Mouse (Mus musculus): ENCODE data around the gene Gria1. TPM values are rescaled to one million over a fixed set of nuclear protein-coding genes. Genes with fewer than 3 reads are reported as not detected.

Gria1 gene
- total RNA-seq, 2 experiments from 2014 or later = 2.8 to 3.5 TPM

DNA sequence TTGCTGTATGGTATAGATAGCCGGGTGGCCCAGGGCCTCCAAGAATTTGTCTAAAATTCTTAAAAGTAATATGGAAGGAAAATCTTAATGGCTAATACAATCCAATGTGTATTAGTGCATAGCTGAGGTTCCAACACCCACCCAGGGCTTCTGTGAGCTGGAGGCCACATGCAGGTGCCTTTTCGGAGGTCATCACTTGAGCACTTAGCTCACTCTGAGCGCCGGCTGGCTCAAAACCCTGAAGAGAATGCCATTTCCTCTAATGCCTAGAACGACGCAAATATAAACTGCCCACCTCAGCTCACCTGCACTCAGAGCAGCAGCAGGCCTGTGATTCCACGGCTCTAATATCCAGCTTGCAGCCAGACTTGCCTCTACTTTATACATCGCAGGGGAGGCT, 148.9 kb downstream of the Gria1 start:
- no peak for DNase-seq (ENCODE audit: low spot score in 2 of 2)

DNA sequence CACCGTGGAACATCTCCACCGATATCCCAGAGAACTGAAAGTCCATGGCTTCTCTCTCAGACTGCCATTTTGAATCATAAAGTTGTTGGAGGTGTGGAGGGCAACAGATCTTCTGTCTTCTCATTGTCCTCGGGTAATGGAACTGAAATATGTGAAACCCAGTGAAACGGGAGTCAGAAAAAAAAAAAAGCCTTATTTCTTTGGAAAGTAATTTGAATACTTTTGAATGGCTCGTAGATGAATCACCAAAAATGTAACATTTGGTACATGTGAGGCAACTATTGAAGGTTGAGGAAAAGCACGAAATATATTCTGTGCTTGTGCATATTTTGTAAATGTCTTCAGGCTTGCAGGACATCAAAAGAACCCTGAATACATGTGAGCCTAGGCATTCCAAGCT, 151.7 kb downstream of the Gria1 start:
- DNase-seq (ENCODE audit: low spot score in 2 of 2) = no peak

DNA sequence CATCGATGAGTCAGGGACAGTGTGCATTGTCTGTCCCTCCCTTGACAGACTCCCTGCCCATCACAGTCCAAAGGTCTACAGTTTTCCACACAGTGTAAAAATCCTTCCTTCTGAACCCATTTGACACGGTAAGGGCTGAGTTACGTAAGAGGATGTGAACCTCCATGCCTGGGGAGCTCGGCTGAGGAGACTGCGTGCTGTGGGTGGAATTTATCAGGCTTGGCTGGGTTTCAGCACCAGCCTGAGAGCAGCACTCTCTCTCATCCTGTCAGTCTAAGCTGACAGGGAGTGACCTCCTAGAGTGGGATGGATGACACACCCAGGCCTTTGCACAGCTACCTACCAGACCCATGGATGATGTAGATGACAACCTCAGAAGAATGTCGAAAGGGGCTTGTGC, 158.9 kb downstream of the Gria1 start:
- no peak for DNase-seq (ENCODE audit: low spot score in 2 of 2)

DNA sequence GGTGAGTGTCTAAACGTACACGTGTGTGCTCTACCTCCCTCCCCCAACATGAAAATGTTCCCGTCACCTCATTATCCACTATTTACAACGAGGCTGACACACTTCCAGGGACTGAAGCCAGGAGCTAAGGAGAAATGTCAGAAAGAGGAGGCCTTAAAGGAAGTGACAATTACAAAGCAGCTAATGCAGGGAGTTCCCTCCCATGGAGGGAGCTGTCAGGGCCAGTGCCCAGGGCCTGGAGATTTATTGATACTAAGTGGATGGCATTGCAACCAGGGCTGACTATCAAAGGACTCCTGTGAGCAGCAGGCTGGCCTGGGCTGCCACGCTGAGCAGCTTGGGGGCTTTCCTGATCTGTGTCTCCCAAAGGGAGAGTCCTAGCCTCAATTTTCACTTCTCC, 163.0 kb downstream of the Gria1 start:
- DNase-seq (ENCODE audit: low spot score in 2 of 2) = no peak

DNA sequence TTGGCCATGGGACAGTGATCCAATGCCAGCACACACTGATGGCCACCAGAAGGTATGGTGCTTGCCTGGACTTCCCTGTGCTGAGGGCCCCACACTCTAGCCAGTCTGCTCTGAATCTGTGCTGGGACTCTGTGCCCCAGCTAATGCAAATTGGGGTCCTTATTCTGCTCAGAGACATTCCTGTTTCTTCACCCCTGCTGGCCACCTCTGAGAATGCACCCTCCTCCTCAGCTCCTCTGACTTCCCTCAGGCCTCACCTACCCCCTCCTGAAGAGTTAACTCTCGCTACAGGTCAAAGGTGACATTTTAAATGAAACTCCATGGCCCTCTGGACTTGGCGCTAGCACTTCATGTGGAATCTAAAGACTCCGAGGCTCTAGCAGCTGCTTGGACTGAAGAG, 165.4 kb downstream of the Gria1 start:
- DNase-seq (ENCODE audit: low spot score in 2 of 2) = no peak

DNA sequence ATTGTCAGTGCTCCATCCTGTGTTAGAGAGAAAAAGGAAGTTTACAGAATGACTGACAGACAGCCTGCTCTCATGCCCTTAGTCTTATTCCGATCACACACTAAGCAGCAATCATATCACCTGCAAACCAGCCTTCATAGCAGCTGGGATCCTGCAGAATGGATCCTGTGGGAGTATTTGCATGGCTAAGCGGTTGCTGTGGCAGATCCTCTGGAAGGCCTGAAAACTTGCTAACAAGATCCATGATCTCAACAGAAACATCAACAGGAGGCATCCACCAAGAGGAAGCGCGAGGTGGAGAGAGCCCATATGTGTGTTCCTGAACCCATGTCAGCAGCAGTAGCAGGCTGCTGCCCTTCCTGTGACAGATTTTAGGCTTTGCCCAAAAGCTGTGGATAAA, 173.0 kb downstream of the Gria1 start:
- DNase-seq (ENCODE audit: low spot score in 2 of 2) = no peak

DNA sequence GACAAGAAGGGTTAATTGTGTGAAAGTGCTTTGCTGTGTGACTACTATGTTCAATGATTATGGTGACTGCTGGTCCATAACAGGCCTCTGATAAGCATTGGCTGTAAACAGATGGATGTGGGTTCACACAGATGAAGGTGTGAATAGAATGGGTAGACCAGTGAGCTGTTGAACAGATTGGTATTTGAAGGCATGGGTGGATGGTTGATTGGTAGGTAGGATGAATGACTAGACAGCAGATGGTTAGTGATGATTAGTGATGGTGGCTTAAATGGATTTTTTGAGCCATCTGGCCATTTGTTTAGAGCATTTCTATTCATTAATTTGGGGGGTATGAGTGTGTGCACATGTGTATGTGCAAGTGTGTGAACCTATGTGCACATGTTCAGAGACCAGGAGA, 173.9 kb downstream of the Gria1 start:
- no peak for DNase-seq (ENCODE audit: low spot score in 2 of 2)

DNA sequence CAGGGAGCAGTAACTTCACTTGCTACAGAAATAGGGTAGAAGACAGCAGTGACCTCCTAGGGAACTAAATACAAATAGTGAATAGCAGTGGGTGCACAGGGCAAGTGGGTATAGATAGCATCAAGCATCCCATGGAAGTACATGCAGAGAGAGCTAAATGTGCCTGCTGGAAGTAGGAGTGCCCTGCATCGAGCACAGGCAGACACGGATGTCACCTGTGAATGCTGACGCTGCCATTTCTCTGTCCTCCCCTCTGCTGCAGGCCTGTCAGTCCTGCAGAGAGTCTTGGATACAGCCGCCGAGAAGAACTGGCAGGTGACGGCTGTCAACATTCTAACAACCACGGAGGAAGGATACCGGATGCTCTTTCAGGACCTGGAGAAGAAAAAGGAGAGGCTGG, 178.2 kb downstream of the Gria1 start:
- no peak for DNase-seq (ENCODE audit: low spot score in 2 of 2)

DNA sequence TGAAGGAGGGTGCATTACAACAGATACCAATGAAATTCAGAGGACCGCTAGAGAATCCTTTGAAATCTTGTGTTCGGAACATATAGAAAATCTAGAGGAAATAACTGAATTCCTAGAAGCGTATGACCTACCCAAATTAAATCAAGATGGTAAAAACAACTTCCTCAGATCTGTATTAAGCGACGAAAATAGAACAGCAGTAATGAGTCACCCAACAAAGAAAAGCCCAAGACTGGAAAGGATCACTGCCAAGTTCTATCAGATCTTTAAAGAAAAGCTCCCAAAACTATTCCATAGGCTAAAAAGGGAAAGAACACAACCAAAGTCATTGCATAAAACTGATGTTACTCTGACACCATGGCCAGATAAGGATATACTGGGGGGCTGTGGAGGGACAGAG, 183.6 kb downstream of the Gria1 start:
- DNase-seq (ENCODE audit: low spot score in 2 of 2) = no peak

DNA sequence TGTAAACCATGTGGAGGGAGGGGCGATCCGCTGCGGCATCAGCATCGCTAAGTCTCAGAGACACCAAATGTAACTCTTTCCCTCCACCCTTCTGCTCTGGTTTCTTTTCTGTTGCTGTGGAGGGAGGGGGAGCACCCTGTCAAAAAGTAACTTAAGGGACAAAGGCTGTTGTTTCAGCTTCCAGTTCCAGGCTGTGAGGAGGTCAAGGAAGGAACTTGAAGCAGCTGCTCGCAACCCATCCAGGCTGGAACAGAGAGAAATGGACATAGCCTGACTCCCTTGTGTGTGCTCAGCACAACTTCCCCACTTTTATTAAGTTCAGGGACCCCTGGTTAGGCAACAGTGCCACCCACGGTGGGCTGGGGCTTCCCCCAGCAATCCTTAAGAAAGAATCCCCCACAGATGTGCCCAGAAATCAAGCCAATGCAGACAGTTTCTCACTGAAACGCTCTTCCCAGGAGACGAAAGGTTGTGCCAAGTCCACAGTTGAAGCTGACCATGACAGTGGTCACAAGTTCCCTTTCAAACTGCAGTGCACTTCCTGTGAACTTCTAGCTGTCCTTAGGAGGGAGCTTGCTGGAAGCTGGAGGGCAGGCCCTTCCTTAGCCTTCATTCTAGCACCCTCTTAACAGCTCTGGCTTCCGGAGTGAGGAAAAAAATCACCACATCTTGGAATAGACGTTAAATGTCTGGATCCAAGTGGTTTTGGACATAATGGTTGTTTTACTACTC, 190.2 kb downstream of the Gria1 start:
- DNase-seq (ENCODE audit: low spot score in 2 of 2) = no peak

DNA sequence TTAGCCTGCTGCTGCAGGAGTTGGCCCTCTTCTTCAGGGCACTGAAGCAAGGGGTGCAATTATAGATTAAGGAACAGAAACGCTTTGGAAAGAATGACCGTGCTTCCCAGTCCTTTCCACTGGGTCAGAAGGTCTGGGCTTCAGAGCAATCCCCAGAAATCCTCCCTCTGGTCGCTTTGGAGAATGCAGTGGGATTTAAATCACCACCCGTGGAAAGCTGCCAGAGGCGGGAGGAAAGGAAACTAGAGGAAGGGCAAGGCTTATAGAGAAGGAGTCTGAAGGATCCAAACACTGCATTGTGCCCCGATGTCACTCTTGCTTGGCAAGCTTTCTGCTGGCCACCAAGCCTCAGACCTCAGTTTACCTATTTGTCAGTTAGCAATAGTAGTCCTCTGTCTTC, 193.2 kb downstream of the Gria1 start:
- no peak for DNase-seq (ENCODE audit: low spot score in 2 of 2)

DNA sequence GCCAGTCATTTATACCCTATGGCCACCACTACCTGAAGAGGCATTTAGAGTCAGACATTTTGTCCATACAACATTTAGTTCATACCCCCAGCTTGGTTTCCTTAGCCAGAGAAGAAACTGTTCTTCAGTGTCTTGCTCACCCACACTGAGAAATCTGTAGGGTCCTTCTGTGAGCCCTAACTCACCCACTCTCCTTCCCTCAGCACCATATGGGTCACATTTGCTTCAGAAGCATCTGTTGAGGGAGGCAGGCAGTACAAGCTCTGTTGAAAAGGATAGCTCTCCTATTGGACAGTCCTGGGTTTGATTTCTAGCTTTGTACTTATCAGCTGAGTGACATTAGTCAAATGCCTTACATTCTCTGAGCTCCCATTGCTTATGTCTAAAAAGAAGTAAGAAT, 196.1 kb downstream of the Gria1 start:
- DNase-seq (ENCODE audit: low spot score in 2 of 2) = no peak

DNA sequence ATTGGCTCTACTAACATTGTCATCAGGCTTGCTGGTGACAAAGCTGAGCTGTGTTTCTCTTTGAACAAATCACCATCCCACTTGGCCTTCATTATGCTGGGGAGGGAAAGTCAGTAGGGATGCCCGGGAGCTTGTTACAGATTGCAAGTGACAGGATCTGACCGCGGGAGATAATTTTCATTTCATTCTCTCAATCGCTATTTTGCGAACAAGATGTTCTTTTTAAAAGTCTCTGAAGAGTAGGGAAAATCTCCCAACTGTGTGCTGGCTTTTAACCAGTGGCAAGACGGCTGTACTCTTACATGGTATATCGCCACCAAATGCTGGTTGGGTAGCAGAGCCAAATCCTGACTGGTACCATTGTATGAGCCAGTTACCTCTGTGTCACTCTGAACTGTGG, 202.9 kb downstream of the Gria1 start:
- DNase-seq (ENCODE audit: low spot score in 2 of 2) = no peak

DNA sequence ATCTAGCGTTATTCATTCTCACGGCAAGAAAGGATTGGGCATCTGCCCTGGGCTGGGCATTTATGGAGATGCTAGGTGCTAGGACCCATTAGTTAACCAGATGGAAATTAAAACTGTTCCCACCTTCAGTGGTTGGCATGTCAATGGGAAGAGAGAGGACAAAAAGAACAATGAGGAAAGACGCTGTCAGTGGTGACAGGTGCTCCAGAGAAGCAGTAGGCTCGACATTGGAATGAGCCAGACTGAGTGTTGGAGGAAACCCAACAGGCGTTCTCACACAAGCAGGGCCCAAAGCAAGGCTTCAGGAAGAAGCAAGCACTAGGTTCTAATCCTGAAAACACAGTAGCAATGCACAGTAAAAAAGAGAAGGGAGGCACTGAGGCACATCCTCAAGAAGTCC, 203.4 kb downstream of the Gria1 start:
- DNase-seq (ENCODE audit: low spot score in 2 of 2) = no peak

DNA sequence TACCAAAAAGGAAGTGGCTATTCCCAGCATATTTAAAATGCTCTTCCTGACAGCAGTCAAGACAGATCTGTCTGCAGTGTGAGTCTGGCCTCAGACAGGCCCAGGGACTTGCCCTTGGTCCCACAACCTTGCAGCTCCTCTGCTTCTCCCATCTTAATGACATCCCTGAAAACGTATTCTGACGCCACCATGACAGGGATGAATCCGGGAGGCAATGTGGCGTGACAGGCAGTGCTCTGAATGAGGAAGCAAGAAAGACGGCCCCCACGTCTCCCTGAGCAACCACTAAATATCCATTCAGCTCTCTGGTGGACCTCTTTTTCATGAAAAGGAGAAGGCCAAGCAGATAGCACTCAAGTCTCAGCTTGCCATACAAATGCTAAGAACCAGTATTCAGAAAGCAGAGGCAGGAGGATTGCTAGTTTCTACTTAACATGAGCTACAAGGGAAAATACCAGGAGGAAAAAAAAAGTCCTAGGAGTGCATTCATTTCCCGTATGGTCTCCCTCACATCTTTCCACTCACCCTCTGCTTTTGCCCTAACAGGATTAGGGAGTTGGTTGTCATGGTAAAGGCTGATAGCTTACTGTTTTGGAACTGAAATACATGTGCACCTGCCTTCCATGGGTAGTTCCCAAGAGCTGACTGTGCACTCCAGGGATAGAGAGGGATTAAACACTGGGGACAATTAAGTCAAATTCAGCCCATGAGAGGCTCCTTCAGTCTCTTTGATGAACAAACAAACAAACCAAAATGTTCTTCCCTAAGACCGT, 211.8 kb downstream of the Gria1 start:
- no peak for DNase-seq (ENCODE audit: low spot score in 2 of 2)

DNA sequence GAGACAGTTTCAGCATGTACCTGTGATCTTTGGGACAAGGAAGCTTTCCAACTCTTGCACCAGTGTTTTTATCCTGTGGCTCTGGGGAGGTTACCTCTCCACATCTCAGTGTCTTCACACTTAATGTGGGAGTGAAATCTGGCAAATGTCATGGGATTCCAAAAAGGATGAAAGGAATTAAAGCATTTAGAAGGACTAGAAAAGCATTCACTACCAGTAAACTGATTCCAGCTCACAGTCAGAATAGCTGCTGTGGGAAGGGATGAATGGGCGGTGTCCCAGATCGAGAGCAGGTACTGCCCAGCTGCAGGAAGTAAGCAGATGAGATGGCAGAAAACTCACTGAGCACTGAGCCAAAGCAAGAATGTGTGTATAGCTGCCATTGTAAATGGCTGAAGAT, 224.3 kb downstream of the Gria1 start:
- no peak for DNase-seq (ENCODE audit: low spot score in 2 of 2)

DNA sequence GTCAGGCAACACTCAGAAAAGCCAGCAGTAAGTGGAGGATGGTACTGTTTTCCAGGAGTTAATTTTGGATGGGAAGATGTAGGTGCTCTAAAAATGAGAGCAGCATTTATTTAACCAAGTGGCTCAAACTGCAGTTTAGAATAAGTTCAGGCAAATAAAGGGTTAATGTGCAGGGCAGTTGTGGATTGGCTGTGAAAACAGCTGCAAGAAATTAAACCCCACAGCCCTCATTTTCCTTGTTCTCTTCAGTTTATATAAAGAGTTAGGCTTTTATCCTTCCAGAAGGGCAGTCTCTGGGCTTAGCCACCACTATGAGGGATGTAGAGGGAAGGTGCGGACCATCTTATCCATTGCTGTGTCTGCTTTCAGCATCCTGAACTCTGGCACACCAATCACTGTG, 225.2 kb downstream of the Gria1 start:
- DNase-seq (ENCODE audit: low spot score in 2 of 2) = no peak

DNA sequence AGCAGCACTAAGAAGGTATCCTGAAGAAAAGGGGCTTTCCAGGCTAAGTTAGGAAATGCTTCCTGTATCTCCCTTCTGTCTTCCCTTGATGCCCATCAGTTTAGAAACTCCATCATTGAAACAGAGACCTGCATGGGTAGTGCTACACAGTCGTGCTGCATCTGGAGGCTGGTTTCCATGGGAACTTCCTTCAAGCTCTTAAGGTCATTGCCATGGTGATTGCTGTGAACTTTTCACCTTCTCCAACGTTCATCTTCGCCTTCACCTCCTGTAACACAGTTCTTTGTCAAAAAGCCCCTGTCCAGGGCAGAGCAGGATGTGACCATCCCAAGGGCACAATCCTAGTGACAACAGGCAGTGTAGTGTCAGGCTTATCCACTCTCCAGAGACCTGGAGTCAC, 228.6 kb downstream of the Gria1 start:
- no peak for DNase-seq (ENCODE audit: low spot score in 2 of 2)

DNA sequence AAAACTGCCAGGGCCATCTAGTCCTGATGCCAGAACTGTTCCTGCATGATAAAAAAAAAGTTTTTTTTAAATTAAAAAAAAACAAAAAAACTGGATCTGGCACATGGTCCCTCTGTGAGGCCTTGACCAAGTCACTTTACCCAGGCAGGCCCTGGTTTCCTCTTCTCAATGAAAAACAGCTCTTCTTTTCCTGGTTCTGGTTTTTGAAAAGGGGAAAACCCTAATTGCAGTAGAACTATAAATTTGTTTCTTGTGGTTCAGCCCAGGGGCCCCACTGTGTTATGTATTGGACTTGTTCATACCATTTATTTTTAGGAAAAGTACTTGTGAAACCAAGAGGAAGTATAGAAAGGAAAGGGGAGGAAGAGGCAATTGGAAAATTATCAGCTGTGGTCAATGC, 232.6 kb downstream of the Gria1 start:
- no peak for DNase-seq (ENCODE audit: low spot score in 2 of 2)

DNA sequence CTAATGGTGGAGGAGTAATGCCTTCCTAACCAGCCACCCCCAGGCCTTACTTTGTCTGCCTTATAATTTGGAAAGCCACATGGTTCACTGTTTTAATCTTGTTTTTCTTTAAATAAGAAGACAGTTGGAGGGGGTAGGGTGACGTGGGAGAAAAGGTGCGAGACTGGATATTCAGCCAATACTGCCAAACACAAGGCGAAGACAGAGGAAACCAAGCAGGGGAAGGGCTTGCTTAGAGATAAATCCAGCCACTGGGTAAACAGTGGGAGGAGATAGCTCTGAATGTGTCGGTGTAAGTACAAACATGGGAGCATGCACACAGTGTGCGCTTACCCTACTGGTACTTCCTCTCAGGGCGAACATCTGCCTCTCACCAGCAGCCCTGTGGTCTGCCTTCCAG, 233.4 kb downstream of the Gria1 start:
- DNase-seq (ENCODE audit: low spot score in 2 of 2) = no peak

DNA sequence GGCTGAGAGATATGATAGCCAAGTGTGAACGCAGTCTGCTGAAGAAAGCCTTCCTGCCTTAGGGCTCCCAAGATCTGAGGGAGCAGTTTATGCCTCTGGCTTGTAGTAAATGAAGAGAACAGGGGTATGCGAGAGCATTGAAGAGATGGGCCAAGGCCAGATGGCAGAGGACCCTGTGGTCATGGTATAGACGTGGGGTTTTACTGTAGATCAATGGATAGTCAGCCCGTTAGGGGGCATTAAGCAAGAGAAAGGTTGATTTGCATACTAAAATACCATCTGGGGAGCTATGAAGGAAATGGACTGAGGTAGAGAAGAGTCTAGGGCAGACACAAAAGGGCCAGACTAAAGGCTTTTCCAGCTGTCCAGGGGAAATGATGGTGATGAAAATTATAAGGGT, 237.7 kb downstream of the Gria1 start:
- no peak for DNase-seq (ENCODE audit: low spot score in 2 of 2)

DNA sequence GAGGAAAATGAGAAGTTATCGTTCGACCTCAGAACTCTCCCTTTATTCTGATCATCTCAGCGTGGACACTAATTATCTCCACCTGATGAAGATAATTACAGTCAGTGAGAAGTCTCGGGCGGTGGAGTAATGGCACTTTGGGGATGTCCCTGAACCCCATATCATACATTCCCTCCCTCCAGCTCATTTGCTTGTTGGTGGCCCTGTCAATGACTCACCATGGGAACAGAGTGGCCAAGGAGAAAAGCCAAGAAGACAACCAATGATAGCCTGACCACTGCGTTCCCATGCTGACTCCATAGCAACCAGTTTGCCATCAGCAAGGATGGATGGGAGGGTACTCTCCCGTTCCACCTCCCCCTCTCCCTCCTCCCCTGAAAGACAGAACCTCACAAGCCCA, 238.9 kb downstream of the Gria1 start:
- DNase-seq (ENCODE audit: low spot score in 2 of 2) = no peak

DNA sequence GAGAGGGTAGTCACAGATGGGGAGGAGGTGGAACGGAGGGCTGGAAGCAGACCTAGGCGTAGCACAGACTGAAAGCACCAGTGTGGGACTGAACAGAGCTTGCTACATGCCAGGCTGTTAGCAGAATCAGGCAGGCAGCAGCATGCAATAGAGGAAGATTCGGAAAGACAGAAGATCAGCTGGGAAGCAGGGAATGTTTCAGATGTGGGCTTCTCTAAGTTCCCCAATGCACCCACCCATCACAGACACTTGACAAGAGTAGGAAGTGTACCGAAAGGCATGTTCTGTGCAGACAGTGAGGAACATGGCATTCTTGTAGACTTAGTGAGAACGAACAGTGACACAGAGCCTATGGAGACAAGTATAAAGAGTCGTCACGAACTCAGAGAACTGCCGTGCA, 260.5 kb downstream of the Gria1 start:
- no peak for DNase-seq (ENCODE audit: low spot score in 2 of 2)

All from adrenal gland, postnatal 4 days (tissue).